Mouse (Mus musculus): Measurements from ENCODE around the gene Dennd1c. TPM values are rescaled to one million over a fixed set of nuclear protein-coding genes. Genes with fewer than 3 reads are reported as not detected.

The Dennd1c gene
- polyA plus RNA-seq, 1 experiment from 2014 or later = 4.1 TPM

DNA sequence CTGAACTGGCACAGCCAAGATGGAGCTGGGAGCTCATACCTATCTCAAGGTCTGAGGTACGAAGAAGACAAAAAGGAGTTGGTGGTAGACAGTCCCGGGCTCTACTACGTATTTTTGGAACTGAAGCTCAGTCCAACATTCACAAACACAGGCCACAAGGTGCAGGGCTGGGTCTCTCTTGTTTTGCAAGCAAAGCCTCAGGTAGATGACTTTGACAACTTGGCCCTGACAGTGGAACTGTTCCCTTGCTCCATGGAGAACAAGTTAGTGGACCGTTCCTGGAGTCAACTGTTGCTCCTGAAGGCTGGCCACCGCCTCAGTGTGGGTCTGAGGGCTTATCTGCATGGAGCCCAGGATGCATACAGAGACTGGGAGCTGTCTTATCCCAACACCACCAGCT is 28.8 kb upstream of the Dennd1c start:
- H3K4me3 ChIP-seq = peak overlapping the region; percentile 65; the same call in 1 of the 2 replicates
- H3K9me3 ChIP-seq = no peaks in the 10 kb centered on the region
- H3K27ac ChIP-seq = no peak overlapping the region
- H3K36me3 ChIP-seq (replicated peaks) = peaks cover 20% of the 10 kb centered on the region
- no peak for DNase-seq (ENCODE audit: extremely low spot score, low spot score)
- H3K27me3 ChIP-seq (ENCODE audit: poor library complexity, severe bottlenecking) = no peaks in the 10 kb centered on the region
- H3K4me1 ChIP-seq = peaks cover 31% of the 10 kb centered on the region
- whole genome bisulfite sequencing = 84% methylated on average over 5 of the region's 5 CpGs

DNA sequence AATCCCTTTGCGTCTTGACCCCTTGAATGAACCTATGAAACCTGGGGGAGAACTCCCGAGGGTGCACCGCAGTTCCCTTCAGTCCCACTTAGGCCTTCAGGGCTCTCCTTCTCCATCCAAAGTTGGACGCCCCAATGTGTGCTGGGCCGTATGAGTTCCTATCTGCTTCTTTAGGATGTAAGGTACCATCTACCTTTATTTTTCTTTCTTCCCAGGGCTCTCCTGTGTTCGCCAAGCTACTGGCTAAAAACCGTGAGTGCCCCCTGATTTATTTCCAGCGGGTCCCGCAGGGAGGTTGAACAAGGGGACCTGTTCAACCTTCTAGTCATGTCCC is 27.7 kb upstream of the Dennd1c start:
- peaks cover 31% of the 10 kb centered on the region for H3K4me1 ChIP-seq
- peak overlapping the region; percentile 65 for H3K4me3 ChIP-seq
- 4% methylated on average over 9 of the region's 9 CpGs for WGBS
- H3K27ac ChIP-seq = peak overlapping the region; percentile 90
- H3K27me3 ChIP-seq (ENCODE audit: poor library complexity, severe bottlenecking) = no peaks in the 10 kb centered on the region
- no peak for DNase-seq (ENCODE audit: extremely low spot score, low spot score)
- no peaks in the 10 kb centered on the region for H3K9me3 ChIP-seq
- H3K36me3 ChIP-seq (replicated peaks) = peaks cover 21% of the 10 kb centered on the region

GRCm38 (mm10) chr17:57105181-57106034 is 27.1 kb upstream of the Dennd1c start, which contains the start of gene Tnfsf9:
Gene Tnfsf9, plus strand, starts transcription at chr17:57105325.
- Histone ChIP-seq H3K4me3 (peak within 1 kb of the TSS; percentile 65), H3K36me3 (replicated peaks) (peaks cover 23% of the 10 kb centered on the region), H3K9me3 (no peaks in the 10 kb centered on the region), H3K27me3 (ENCODE audit: poor library complexity, severe bottlenecking) (no peaks in the 10 kb centered on the region), H3K4me1 (peaks cover 31% of the 10 kb centered on the region), H3K27ac (peak within 1 kb of the TSS; percentile 90)
- peak; percentile 71 for DNase-seq (ENCODE audit: extremely low spot score, low spot score)
- under 1% methylated on average over 54 of the region's 61 CpGs for WGBS

DNA sequence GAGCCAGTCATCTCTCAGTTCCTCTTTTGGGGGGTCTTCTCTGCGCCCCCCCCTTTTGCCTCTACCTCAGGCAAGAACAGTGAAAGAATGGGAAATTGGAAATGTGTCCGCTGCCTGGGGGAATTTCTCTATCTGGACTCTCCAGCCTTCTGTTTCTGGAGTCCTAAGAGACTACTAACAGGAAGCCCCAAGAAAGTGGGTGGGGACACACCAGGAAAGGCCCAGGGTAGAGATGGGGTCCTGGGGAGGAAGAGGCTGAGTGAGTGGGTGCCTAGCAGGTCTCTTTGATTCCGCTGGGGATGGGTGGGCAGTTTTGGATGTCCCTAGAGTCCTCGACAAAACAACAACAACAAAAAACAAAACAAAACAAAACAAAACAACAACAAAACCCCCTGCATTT is 26.2 kb upstream of the Dennd1c start:
- 44% methylated on average over 4 of the region's 4 CpGs for WGBS
- Histone ChIP-seq H3K4me1 (peaks cover 38% of the 10 kb centered on the region), H3K36me3 (replicated peaks) (peaks cover 23% of the 10 kb centered on the region), H3K9me3 (no peaks in the 10 kb centered on the region), H3K27ac (peak overlapping the region; percentile 90), H3K27me3 (ENCODE audit: poor library complexity, severe bottlenecking) (no peaks in the 10 kb centered on the region), H3K4me3 (peak overlapping the region; percentile 65)
- no peak for DNase-seq (ENCODE audit: extremely low spot score, low spot score)

DNA sequence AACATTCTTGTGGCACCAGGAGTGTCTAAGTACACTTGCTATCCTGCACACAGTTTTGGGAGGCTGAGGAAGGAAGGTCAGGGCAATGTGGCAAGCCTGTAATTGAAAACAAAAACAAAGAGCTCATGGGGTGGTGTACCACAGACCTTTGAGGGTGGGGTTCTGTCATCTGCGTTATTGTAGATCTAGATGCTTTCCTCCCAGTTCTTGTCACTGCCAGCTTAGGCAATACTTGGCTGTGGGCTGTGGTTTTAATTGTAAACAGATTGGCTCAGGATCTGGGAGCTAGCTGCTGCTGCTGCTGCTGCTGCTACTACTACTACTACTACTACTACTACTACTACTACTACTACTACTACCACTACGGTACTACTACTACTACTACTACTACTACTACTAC is 24.0 kb upstream of the Dennd1c start:
- no peaks in the 10 kb centered on the region for H3K9me3 ChIP-seq
- no peak overlapping the region for H3K4me3 ChIP-seq
- H3K4me1 ChIP-seq = peaks cover 37% of the 10 kb centered on the region
- no peak overlapping the region for H3K27ac ChIP-seq
- 74% methylated on average over 2 of the region's 2 CpGs for WGBS
- DNase-seq (ENCODE audit: extremely low spot score, low spot score) = no peak
- H3K36me3 ChIP-seq (replicated peaks) = peaks cover 14% of the 10 kb centered on the region
- no peaks in the 10 kb centered on the region for H3K27me3 ChIP-seq (ENCODE audit: poor library complexity, severe bottlenecking)

GRCm38 (mm10) chr17:57099629-57100325 is 21.5 kb upstream of the Dennd1c start:
- Histone ChIP-seq H3K4me1 (peaks cover 26% of the 10 kb centered on the region), H3K27ac (no peak overlapping the region), H3K27me3 (ENCODE audit: poor library complexity, severe bottlenecking) (peaks cover 14% of the 10 kb centered on the region), H3K4me3 (no peak overlapping the region), H3K9me3 (no peaks in the 10 kb centered on the region), H3K36me3 (replicated peaks) (peaks cover 7% of the 10 kb centered on the region; the same call in 1 of the 2 replicates)
- no peak for DNase-seq (ENCODE audit: extremely low spot score, low spot score)
- 5% methylated on average over 10 of the region's 10 CpGs for WGBS

DNA sequence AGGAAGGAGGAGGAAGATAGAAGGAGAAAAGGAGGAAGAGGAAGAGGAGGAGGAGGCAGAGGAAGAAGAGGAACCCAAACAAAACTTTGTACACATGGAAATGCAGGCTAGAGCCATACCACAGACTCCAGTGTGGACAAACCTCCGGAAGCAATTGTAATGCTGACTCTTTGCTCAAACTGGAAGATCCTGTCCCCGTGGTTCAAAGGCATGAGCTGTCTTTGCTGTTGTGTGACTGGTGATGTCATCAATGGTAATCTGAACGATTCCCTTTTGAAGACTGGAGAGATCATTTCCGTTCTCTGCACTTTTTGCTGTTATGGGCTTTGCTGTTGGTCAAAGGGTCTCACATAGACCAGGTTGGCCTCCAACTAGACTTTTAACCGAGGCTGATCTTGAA is 20.0 kb upstream of the Dennd1c start:
- WGBS = 87% methylated on average over 5 of the region's 5 CpGs

GRCm38 (mm10) chr17:57096623-57096920 is 18.3 kb upstream of the Dennd1c start:
- DNase-seq (ENCODE audit: extremely low spot score, low spot score) = peak; percentile 85
- H3K4me1 ChIP-seq = peaks cover 20% of the 10 kb centered on the region
- 1% methylated on average over 11 of the region's 11 CpGs for WGBS
- H3K4me3 ChIP-seq = peak overlapping the region; percentile 43
- no peaks in the 10 kb centered on the region for H3K9me3 ChIP-seq
- H3K27me3 ChIP-seq (ENCODE audit: poor library complexity, severe bottlenecking) = peaks cover 16% of the 10 kb centered on the region
- H3K27ac ChIP-seq = no peak overlapping the region
- H3K36me3 ChIP-seq (replicated peaks) = peaks cover 2% of the 10 kb centered on the region; the same call in 1 of the 2 replicates

More for the DNA sequence above, 20.0 kb upstream of the Dennd1c start:
- H3K4me1 ChIP-seq = peaks cover 20% of the 10 kb centered on the region
- DNase-seq (ENCODE audit: extremely low spot score, low spot score) = no peak
- H3K9me3 ChIP-seq = no peaks in the 10 kb centered on the region
- H3K27me3 ChIP-seq (ENCODE audit: poor library complexity, severe bottlenecking) = peaks cover 16% of the 10 kb centered on the region
- H3K4me3 ChIP-seq = no peak overlapping the region
- H3K36me3 ChIP-seq (replicated peaks) = peaks cover 7% of the 10 kb centered on the region; the same call in 1 of the 2 replicates
- no peak overlapping the region for H3K27ac ChIP-seq

DNA sequence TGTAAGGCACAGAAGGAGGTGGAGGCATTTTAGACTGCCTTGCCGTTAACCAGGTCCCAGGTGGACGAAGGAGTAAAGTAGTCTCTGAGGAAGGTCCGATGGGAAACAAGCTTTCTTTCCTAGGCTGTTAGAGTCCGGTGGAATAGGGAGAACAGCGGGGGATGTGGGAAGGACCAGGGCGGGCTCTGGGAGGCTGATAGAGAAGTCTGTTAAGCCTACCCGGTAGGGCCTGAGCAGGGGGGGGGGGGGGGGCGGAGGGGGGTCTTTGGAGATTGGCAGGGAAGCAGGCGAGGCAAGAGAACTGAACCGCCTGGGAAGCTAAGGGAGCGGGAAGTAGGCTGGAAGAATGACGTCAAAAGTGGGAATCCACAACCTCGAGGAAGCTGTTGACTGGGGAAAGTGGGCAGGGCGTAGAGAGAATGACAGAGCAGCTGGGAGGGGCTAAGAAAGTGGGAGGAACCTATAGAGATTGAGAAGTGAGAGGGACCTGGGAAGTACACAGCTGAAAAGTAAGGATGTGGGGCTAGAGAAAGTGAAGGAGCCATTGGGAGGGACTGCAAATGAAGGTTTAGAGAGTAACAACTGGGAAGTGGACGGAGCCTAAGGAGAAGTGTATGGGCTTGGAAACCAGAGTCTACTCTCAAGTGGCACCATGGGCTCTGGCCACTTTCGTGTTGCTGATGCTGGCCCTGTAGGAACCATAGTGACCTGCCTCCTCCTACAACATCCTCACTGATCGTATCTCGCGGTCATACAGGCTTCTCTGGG is 17.7 kb upstream of the Dennd1c start:
- no peaks in the 10 kb centered on the region for H3K9me3 ChIP-seq
- H3K27ac ChIP-seq = no peak overlapping the region
- 2% methylated on average over 18 of the region's 19 CpGs for WGBS
- peak; percentile 61 for DNase-seq (ENCODE audit: extremely low spot score, low spot score)
- H3K36me3 ChIP-seq (replicated peaks) = 0 out of 2 replicates have a peak, but pooled peaks cover 2% of the 10 kb centered on the region
- peaks cover 20% of the 10 kb centered on the region for H3K4me1 ChIP-seq
- peaks cover 16% of the 10 kb centered on the region for H3K27me3 ChIP-seq (ENCODE audit: poor library complexity, severe bottlenecking)
- peak overlapping the region; percentile 43 for H3K4me3 ChIP-seq

GRCm38 (mm10) chr17:57094222-57094621 is 15.9 kb upstream of the Dennd1c start:
- no peak overlapping the region for H3K4me3 ChIP-seq
- peaks cover 21% of the 10 kb centered on the region for H3K27me3 ChIP-seq (ENCODE audit: poor library complexity, severe bottlenecking)
- WGBS = 98% methylated on average over 3 of the region's 3 CpGs
- no peak for DNase-seq (ENCODE audit: extremely low spot score, low spot score)
- H3K27ac ChIP-seq = no peak overlapping the region
- no peaks in the 10 kb centered on the region for H3K9me3 ChIP-seq
- no peaks in the 10 kb centered on the region for H3K36me3 ChIP-seq (replicated peaks)
- H3K4me1 ChIP-seq = peaks cover 14% of the 10 kb centered on the region

DNA sequence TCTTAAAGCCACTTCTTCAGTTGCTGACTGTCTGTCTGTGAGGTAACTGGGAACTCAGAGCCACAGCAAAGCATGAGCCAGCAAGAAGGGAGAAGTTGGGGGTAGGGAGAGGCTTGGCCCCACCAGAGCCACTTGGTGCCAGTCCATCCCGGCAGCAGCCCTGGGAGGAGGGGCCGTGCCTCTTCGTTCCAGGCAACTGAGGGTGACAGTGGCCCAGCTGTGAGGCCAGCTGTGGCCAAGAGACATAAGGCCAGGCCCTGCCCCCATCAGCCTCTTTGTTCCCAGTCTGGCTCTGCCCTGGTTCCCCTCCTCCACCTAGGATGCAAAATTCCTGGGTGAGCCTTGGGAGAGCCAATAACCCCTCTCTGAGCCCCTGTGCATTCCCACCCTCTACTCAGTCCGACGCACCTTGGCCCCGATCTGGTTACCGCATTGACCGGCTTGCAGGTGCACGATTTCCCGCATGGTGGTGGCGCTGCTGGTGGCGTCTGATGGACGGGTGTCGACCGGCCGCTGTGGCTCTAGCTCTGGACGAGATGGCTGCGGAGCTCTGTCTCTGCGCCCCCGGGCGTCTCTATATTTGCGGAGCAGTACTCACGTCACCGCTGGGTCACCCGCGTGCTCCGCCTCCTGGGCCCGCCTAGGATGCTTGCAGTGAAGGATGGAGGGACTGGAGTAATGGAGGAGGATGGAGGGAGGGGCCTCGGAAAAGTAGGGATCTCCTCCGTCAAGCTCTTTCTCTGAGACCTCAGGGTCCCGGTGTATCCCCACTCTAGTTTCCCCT is 8.9 kb upstream of the Dennd1c start, which contains the start of gene Tubb4a:
Tubb4a (minus strand) TSS at position 734 of the 784 bp plus-strand sequence.
- Histone ChIP-seq H3K27me3 (ENCODE audit: poor library complexity, severe bottlenecking) (peaks cover 33% of the 10 kb centered on the region), H3K9me3 (no peaks in the 10 kb centered on the region), H3K36me3 (replicated peaks) (peaks cover 9% of the 10 kb centered on the region), H3K4me1 (peaks cover 12% of the 10 kb centered on the region), H3K4me3 (peak within 1 kb of the TSS; percentile 59), H3K27ac (peak within 1 kb of the TSS; percentile 82)
- WGBS = under 1% methylated on average over 31 of the region's 31 CpGs
- DNase-seq (ENCODE audit: extremely low spot score, low spot score) = peak; percentile 54
